Comparison of ENCODE assay signal across 7 mouse cellular contexts in the genomic region with DNA sequence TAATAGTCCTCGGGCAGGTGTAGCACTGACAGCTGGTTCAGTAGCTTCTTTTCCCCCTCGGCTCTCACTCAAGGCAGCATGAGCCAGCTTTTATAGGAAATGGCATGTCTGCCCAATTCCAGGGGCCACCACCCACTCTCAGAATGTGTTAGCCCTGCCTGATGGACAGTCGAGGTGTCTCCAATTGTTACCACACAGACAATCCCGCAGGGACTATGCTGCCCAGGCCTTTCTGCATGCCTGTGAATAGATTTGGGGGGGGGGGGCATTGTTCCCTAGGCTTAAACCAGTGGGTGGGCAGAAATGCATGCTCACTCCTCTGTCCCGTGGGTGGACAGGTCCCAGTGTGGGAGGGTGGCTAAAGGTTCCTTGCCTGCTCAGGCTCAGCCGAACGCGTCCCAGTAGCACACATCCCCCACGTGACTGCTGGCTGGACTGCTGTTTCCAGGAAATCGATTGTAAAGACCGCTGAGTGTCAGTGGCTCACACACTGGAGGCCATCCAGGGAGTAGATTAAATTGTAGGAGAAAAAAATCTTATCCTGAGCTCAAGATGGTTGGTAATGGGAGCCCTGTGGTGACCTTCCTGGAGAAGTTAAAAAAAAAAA. TPM values are rescaled to one million over a fixed set of nuclear protein-coding genes. Genes with fewer than 3 reads are reported as not detected.
A peak's percentile ranks its signal among the peaks of the same experiment; 100 is the strongest.
DNase-seq lines count a peak whose midpoint lies in the region; ATAC-seq lines count a peak whose summit lies in the region.

No protein-coding gene starts in this region.

- no peak overlapping the region for H3K4me3 ChIP-seq in hindbrain, embryonic 15.5 days
- no peak overlapping the region for H3K4me3 ChIP-seq in liver, embryonic 13.5 days (replicated peaks)

- H3K9ac ChIP-seq in hindbrain, embryonic 15.5 days, result 0 out of 2 replicates have a peak overlapping the region, but pooled peaks have one; percentile 22
- no peak overlapping the region for H3K9ac ChIP-seq in liver, embryonic 13.5 days

- no peak overlapping the region for H3K4me2 ChIP-seq in hindbrain, embryonic 15.5 days
- H3K4me2 ChIP-seq in liver, embryonic 13.5 days, result no peak overlapping the region

- peak; percentile 54 for DNase-seq in NIH3T3 (ENCODE audit: low read depth)
- DNase-seq in embryo, embryonic 11 days, result peak; percentile 56
- no peak for DNase-seq in liver, embryonic 13.5 days
- DNase-seq in retina, postnatal 1 day, result peak; percentile 61
- DNase-seq in natural killer cell, adult 2 months (ENCODE audit: low spot score in 2 of 2), result no peak
- no peak for DNase-seq in urinary bladder, postnatal 10 days (ENCODE audit: low spot score)

- H3K36me3 ChIP-seq in hindbrain, embryonic 15.5 days, result no peaks in the 10 kb centered on the region
- no peaks in the 10 kb centered on the region for H3K36me3 ChIP-seq in liver, embryonic 13.5 days

- ATAC-seq in hindbrain, embryonic 15.5 days (ENCODE audit: low FRiP score, low read depth), result peak; percentile 44
- ATAC-seq in liver, embryonic 13.5 days (ENCODE audit: low read depth), result peak; percentile 59

- peak overlapping the region; percentile 88 for H3K27ac ChIP-seq in hindbrain, embryonic 15.5 days (replicated peaks)
- no peak overlapping the region for H3K27ac ChIP-seq in liver, embryonic 13.5 days

- no peaks in the 10 kb centered on the region for H3K27me3 ChIP-seq in hindbrain, embryonic 15.5 days
- no peaks in the 10 kb centered on the region for H3K27me3 ChIP-seq in liver, embryonic 13.5 days

- 10% methylated on average over 11 of the region's 11 CpGs for WGBS in hindbrain, embryonic 15.5 days
- WGBS in liver, embryonic 13.5 days (ENCODE audit: insufficient replicate concordance), result 27% methylated on average over 11 of the region's 11 CpGs

- H3K4me1 ChIP-seq in hindbrain, embryonic 15.5 days (replicated peaks), result peaks cover 59% of the 10 kb centered on the region
- H3K4me1 ChIP-seq in liver, embryonic 13.5 days (replicated peaks), result peaks cover 38% of the 10 kb centered on the region

- H3K9me3 ChIP-seq in hindbrain, embryonic 15.5 days, result no peaks in the 10 kb centered on the region
- H3K9me3 ChIP-seq in liver, embryonic 13.5 days (replicated peaks), result no peaks in the 10 kb centered on the region

RNA-seq across cellular contexts. Expression of a gene that starts 28.4 kb away (rescaled TPM):
- polyA plus RNA-seq in hindbrain, embryonic 15.5 days (2015; fragmentation: Nextera tagmentation; extraction: Ambion mirVana), result 45.1 and 46.1 TPM in 2 replicates
- 11.6 and 13.6 TPM in 2 replicates for polyA plus RNA-seq in liver, embryonic 13.5 days (2015; fragmentation: Nextera tagmentation; extraction: Ambion mirVana)

RNA-seq across cellular contexts. Expression of a gene that starts 33.9 kb away (rescaled TPM):
- polyA plus RNA-seq in hindbrain, embryonic 15.5 days (2015; fragmentation: Nextera tagmentation; extraction: Ambion mirVana), result 72.9 and 87.3 TPM in 2 replicates
- polyA plus RNA-seq in liver, embryonic 13.5 days (2015; fragmentation: Nextera tagmentation; extraction: Ambion mirVana), result 2.8 and 3.0 TPM in 2 replicates

Comparison
In these comparisons a context has a peak if more than half of its experiments do, and no peak if none do; other contexts are left out.
1. DNase-seq: peak in NIH3T3 (single experiment), embryo, embryonic 11 days (single experiment) and retina, postnatal 1 day (single experiment); none in liver, embryonic 13.5 days (single experiment), natural killer cell, adult 2 months (0 of 2) and urinary bladder, postnatal 10 days (single experiment).
2. RNA of a gene that starts 33.9 kb away (polyA plus RNA-seq): 72.9 to 87.3 TPM in hindbrain, embryonic 15.5 days; 2.8 to 3.0 TPM in liver, embryonic 13.5 days; every median in the first group is over 10 times any median in the second.